Mouse (Mus musculus) stomach, postnatal 0 days (tissue): Measurements from ENCODE around the gene Arl6ip1.

Source experiments
- CTCF ChIP-seq: IDR thresholded peaks from 2 replicates; pipeline ENCODE4 v1.5.1; 2016; ENCODE audit warnings: antibody characterized with exemption, low read depth, mild to moderate bottlenecking, moderate library complexity
- EP300 ChIP-seq: optimal IDR thresholded peaks from 2 replicates; pipeline ENCODE3; 2016; ENCODE audit warnings: antibody characterized with exemption

- TF ChIP-seq CTCF (no peak), EP300 (no peak)
These were observed 24.7 kb upstream of the Arl6ip1 start for GRCm38 (mm10) chr7:118154150-118154549.
